Mouse (Mus musculus) olfactory bulb, adult 2 months (tissue): Measurements from ENCODE around the gene Afap1l2.

Experiments used
- CTCF ChIP-seq: fragments of 200-500 bp; IDR thresholded peaks from 2 replicates; pipeline ENCODE4 v1.5.1; 2012; ENCODE audit warnings: low read depth, mild to moderate bottlenecking, low read length, moderate library complexity; ENCODE audit not compliant: insufficient read depth
- POLR2A ChIP-seq: fragments of 200-500 bp; IDR thresholded peaks from 2 replicates; pipeline ENCODE4 v1.6.1; 2012; ENCODE audit warnings: mild to moderate bottlenecking, low read depth, low read length, moderate library complexity; ENCODE audit not compliant: insufficient read depth

- no peak for TF ChIP-seq CTCF
- no peak for TF ChIP-seq POLR2A
These were observed 12.6 kb downstream of the Afap1l2 start for GRCm38 (mm10) chr19:56995441-56995840.
